Mouse (Mus musculus) left cerebral cortex, adult 8-10 months (tissue): ENCODE measurements around the gene Ak4. TPM values are rescaled to one million over a fixed set of nuclear protein-coding genes. Genes with fewer than 3 reads are reported as not detected.
"Not testable (repeated sequence)": the region's sequence is repeated elsewhere in the genome, so short reads cannot be mapped to it uniquely, and the experiment has no call there.

Source experiments
- DNase-seq, 2 experiments: peaks; one replicate each; pipeline ENCODE4 v3.0.0; 2022; ENCODE audit warnings: low spot score in 2 of 2
- total RNA-seq, 4 experiments: library from RNA; stranded (reverse); gene quantifications; 2 replicates each; pipeline ENCODE4 v1.2.4; 2022

Gene Ak4
- total RNA-seq: 10 to 100 TPM; 27.1 to 36.0 (median 33.1) TPM

DNA sequence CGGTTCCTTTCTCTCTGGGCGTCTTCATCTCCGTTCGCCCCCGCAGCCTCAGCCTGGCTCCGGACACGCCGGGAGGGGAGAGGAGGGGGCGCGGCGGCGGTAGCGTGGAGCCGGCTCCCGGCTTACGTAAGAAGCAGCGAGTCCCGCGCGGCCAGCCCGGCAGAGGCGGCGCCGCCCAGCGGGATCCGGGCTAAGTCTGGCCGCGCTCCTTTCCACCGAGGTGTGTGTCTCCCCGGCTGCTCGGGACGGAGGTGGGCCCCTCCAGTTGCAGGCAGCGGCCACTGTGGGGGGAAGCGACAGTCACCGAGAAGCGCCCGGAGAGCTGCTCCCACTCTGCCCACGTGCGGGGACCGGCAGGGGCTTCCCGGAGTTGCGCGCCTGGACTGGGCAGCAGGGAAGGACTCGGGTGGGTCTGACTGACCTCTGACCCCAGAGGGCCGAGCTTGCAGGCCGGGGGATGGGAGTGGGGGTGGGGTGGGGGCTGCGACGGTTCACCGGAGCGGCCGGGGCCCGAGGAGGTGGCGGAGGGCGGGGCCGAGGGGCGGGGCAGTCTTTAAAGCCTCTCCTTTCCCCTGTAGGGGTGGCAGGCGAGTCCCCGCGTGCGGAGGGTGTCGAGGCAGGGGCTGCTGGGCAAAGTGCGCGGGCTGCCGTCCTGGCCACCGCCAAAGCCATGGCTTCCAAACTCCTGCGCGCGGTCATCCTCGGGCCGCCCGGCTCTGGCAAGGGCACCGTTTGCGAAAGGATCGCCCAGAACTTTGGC is at the start of gene Ak4:
Gene Ak4 (plus strand): TSS at position 127 of the 760 bp plus-strand sequence.
- peak; percentile 42 to 61 for DNase-seq

DNA sequence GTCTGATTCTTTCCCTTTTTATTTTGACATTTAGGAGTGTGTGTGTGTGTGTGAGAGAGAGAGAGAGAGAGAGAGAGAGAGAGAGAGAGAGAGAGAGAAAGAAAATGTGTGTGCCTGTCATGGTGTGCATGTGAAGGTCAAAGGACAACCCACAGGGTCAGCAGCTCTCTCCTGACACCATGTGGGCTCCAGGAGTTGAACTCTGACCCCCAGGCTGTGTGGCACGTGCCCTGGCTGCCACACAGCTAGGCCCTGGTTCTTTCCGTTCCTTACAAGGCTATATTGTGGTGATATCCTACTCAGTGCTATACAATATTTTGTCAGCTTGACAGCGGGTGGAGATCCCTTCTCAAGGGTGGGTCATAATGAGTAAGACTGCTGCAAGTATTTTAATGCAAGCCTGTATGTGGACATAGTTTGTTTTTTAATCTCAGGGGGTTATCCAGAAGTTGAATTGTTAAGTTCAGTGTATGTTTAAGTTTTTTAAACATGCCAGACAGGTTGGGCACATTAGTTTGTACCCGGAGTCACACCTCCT is 49.3 kb upstream of the Ak4 start:
- no peak for DNase-seq

DNA sequence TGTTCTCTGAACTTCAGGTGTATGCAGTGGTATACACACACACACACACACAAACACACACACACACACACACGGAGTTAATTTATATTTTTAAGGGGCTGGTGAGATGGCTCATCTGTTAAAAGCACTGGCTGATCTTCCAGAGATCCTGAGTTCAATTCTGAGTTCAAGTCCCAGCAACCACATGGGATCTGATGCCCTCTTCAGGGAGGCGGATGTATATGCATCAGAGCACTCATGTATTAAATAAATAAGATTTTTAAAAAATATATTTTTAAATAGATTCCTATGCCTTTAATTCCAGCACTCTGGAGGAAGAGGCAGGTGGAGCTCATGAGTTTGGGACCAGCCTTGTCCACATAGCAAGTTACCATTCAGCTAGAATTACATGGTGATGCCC is 46.8 kb upstream of the Ak4 start:
- no peak for DNase-seq

DNA sequence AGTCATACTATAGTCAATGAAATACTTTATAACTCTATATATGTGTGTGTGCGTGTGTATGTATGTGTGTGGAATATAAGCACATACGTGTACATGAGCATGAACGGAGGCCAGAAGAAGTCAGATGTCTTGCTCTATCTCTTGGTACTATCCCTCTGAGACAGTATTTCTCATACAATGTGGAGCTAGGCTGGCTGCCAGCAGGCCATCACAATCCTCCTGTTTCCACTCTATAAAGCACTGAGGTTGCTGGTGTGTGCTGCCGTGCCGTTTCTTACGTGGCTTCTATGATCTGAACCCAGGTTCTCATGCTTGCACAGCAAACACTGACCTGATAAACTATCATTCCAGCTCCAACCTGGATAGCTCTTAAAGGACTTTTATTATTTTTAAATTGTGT is 46.3 kb upstream of the Ak4 start:
- DNase-seq: no peak

DNA sequence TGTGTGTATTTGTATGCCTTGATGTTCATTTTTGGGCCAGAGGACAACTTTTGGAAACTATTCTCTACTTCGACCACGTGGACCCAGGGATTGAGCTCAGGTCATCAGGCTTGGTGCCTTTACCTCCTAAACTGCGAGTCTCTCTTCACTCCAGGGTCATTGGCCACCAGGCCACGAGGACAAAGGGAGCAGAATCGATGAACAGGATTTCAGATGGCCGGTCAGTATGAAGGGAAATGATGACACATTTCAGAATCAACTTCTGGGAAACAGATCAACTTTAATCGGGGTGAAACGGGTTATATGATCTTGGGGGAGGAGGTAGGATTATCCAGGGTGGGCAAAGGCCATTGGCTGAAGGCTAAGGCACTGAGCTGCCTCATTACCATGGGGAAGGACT is 45.0 kb upstream of the Ak4 start:
- no peak for DNase-seq

DNA sequence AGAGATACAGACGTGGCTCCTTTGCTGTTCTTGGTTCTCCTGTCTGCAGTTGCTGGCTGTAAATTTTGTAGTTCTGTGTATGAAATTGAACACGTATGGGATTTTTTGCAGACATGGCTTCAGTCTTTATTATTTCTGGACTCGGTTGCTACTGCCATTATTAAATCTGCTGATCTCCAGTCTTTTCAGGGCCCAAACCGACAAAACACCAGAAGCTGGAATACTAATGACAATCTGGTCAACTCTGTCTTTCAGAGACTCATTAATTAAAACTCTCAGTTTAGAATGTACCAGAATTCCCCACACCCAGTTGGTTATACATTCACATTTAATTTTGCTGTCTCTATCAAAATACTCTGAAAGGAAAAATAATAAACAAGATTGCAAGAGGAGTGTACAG is 42.2 kb upstream of the Ak4 start:
- no peak for DNase-seq

DNA sequence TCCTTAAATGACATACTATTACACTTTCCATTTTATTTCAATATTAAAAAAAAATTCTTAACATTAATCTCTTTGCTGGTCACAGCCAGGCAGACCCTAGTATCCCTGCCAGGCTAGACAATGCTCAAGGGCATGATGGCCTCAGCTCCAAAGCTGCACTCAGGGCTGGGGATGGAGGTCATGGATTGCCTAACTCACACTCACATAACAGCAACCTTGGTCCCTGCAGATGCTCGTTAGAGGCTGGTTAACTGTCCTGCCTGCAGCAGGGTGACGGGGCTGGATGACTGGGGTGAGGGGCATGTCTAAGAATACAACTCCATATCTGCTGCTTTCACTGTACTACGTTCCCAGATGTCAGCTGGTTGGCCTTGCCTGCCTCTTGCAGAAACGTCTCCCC is 40.8 kb upstream of the Ak4 start:
- no peak for DNase-seq

DNA sequence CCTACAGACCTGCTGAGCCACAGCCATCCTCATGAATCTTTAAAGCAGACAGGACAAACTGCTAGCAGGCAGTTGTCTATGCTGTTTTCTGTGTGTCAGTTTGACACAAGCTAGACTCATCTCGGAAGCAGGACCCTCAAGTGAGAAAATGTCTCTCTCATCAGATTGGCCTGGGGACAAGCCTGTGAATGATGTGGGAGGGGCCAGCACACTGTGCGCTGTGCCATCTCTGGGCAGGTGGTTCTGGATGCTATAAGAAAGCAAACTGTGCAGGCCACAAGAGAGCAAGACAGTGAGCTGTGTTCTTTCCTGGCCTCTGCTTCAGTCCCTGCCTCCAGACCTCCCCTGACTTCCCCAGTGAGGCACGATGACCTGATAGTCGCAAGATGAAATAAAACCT is 40.3 kb upstream of the Ak4 start:
- DNase-seq: no peak

DNA sequence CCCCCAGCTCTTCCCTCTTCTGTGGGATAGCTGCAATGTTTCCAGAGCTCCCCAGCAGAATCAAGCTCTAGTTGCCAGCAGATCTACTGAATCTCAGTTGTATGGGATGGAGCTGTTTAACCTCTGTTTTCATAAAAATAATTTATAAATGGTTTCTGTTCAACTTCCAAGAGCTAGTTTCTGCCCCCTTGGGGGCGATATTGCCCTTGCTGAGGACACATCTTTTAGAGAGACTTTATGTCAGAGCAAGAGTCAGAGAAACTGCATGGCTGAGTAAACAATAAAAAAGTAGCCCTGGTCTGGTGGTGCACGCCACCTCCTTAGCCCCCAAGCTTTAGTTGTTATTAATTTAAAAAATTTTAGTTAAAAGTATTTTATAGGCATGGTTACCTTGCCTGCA is 34.1 kb upstream of the Ak4 start:
- no peak for DNase-seq

DNA sequence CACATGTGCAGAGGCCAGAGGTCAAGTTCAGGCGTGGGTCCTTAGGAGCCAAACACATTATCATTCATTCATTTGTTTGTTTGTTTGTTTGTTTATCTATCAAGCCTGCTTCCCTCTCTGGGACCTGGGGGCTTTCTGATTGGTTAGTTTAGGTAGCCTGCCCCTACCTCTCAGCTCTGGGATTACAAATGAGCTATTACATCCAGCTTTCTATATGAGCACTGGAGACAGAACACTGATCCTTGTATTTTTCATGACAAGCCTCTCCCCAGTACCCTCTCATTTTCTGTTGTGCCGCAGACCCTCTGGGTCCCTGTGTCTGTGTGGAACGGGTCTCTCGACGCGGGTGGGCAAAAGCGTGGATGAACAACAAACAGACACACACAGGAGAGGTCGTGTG is 30.8 kb upstream of the Ak4 start:
- DNase-seq: no peak

DNA sequence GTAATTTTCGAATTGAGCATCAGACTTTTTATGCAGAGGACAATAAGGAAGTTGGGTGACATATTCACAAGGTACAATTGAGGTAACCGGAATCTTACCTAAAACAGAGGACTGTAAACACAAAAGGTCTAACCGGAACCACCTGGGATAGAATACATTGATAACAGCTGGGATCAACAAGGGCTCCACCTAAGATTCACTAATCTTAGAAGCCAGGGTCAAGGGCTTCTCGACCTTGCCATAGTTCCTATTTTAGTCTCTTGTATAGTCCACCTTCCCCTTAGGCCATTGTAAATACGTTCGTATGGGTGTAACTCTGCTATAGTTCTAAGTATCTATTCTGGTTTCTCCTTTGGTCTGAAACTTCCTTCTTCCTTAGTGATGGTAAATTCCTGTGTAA is 30.4 kb upstream of the Ak4 start:
- not testable (repeated sequence) for DNase-seq

DNA sequence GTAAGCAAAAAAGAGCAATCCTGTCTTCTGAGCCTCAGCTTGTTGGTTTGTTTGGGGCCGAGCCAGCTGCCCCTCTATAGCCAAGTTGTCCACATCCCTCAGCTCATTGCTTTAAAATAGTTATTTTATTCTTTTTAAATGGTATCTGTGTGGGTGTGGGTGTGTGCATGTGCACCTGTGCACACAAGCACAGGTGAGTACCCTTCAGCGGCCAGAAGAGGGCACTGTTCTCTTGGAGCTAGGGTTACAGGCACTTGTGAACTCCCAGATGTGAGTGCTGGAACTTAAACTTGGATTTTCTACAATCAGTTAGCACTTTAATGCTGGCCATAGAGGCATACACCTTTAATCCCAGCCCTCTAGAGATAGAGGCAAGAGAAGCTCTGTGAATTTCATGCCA is 26.8 kb upstream of the Ak4 start:
- DNase-seq: no peak

DNA sequence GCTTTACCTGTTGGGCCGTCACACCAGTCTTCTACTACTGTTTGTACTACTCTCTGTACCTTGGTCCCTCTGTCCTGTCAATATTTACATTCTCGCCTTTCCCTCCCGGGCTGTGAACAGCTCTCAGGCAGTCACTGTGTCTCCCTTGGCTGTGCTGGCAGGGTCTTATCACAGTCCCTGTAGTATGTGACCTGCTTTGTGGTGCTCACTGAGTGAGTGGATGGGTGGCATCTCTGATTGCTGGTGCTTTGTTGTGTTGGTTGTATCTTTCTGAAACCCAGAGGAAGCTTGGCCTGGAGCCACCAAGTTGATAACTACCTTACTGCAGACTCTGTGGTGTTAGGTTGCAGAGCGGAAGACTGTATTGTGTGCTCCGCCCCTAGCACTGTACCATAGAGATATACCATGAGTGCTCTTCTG is 25.8 kb upstream of the Ak4 start:
- no peak for DNase-seq

DNA sequence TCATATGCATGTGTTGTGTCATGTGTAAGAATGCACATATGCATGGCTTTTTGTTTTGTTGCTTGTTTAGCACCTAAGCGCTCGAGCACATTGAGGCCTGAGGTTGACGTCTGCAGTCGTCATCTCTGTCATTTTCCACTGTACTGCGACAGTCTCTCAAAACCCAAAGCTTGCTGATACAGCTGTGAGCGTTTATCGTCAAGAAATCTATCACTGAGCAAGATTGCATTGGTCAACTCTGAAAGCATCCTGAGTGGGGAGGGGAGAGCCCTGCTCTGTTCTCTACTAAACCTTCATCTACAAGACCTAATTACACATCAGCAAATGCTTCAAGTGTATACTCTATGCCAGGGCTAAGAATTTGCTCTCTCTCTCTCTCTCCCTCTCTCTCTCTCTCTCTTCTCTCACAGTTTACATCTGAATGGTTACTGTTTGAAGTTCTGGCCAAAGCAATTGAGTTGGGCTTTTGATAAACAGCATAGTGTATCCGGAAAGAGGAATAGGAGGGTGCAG is 24.0 kb upstream of the Ak4 start:
- no peak for DNase-seq

DNA sequence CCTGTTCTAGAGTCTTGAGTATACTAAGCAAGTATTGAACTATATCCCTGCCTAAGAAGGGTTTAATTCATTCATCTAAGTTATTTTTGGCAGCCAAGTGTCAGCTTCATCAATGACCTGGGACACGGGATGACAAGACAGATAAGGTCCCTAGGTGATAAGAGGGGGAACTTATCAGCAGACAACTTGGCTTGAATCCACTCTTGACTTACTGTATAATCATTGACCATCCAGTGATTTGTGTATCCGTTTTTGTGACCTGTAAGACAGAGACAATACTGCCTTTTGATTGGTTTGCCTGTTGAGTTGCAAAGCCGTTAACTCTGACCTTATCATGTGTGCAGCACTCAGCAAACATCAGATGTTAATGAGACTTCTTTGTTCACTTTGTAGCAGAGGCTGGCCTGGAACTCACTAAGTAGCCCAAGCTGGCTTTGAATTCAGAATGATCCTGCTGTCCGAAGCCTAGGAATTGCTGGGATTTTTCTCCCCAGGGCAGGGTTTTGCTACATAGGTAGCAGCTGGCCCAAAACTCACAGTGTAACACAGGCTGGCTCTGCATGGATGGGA is 19.0 kb upstream of the Ak4 start:
- DNase-seq: no peak

DNA sequence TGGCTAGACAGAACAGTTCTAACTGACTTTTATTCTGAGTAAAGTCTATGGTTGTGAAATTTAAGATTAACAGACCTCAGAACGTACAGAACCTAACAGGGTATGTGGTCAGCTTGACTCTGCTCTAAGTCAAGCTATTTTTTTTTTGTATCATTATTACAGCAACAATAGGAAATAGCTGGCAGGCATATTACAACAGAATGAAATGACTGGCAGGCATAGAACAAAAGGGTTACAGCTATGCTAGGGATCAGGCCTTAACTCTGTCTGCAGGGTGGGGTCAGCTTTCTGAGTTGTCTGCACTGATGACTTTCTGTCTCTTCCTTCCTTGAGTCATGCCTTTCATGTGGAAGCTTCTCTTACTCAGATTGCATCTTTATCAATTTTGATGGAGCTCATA is 17.1 kb upstream of the Ak4 start:
- DNase-seq: no peak

DNA sequence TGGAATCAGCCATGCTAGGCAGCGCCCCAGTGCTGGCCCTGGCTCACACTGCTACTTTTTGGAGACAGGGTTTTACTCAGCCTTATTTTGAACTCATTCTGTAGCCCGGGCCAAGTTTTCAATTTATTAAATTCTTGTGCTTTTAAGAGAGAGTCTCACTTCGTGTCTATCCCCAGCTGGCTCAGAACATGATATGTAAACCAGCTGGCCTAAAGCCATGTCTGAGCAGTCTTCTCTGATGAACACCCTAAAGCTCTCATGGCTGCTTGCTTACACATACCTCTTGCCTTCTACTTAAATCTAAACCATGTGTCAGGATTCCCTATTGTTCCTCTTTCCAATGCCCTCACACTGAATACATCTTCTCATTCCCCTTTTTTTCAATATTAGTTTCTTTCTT is 14.2 kb upstream of the Ak4 start:
- no peak for DNase-seq

DNA sequence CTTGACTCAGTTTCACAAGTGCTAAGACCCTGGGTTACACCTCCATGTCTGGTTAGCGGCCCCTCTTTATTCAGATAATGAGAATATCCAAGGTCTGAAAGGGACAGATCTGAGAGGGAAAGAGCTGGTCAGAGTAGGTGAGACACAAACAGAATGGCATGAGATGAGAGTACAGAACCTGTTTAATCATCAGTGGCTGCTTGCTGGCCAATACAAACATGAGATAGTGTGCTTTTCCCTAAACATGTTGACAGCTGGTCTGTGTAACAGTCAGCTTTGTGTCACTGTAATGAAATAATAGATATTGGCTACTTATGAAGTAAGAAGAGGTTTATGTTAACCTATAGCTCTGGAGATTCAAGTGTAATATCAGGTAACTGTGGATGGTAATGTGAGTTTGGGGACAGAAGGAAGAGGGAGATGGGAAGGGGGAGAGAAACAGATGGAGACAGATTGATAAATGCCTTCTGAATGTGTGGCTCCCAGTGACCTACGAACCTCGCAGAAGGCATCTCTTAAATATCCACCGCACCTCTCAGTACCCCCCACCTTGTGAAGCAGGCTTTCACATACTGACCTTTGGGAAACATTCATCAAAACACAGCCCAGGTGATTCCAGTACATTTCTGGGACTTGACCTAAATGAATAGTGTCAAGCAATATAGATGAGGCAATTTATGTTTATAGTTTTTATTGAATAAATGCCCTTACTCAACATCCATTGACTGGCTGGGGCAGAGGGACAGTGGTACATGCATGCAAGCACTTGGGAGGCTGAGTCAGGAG is 12.5 kb upstream of the Ak4 start:
- no peak for DNase-seq

DNA sequence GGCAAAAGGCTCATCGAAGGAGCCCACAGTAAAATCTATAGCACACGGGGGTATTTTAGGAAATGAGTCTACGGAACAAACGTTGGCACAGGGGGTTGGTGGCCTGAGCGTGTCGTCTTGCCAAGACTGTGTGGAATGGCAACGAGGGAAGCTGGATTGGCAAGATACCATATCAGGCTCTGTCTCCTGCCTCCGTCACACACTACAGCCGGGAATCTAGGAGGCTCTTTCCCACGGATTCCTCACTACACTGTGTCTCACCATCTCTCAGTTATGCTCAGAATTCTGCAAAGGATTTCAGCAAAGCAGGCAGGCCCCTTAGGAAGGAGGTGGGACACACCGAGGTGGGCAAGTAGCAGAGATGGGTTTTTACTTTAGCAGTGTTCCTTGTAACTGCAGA is 2.1 kb upstream of the Ak4 start:
- DNase-seq: no peak

DNA sequence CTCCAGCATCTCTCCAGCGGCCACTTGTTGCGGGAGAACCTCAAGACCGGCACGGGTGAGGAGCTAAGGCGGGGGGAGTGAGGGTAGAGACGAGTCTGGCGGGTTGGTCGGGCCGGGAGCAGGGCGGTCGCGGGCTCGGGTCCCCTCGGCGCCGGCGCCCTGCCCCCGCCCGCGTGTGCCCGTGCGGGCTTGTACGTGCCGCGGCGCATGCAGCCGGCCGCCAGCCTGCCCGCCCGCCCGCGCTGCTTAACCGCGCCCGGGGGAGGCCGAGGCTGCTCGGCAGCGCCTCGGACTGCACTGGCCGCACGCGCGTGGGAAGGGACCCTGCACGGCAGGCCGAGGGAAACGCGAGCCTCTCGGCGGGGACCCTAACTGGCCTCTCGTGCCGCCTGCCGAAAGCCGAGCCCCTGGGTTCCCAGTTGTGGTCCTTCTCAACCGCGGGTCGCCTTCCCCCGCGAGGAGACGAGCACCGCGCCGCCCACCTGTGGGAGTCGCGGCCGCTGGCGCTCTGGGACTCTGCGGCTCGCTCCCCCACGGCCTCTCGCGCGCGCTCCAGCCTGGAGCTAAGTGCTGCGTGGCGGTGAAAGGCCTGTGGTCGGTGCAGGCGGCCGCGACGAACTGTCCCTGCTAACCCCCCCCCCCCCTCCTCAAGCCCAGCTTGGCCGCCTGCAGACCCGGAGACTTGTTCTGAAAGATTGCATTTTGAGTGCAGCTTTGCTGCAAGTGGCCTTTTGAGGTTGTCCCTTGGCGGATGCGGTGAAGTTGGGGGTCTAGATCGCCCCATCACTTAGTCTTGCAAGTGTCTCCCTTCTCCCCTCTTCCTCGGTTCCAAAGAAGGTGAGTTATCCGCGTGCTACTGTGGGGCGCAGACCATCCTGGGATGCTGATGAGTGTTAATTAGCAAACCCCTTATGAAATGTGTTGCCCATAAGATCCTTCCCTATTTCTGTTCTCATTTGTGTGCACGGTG is 1.1 kb downstream of the Ak4 start:
- DNase-seq: no peak

DNA sequence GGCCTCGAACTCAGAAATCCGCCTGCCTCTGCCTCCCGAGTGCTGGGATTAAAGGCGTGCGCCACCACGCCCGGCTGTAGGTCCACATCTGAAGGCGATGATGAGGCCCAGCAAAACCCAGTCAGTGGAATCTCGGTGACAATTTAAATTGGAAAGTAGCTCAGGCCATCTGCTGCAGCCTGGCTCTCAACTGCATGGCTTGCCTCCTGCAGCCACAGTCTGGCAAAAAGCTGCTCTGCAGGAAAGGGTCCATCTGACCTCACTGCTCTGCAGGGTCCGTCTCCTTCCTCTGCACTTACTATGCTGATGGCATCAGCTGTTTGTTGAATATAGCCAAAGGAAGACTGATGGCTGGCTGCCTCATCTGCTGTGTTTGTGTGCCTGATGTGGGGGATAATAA is 3.9 kb downstream of the Ak4 start:
- no peak for DNase-seq
